ENCODE assay signal across 8 mouse cellular contexts in the genomic region with DNA sequence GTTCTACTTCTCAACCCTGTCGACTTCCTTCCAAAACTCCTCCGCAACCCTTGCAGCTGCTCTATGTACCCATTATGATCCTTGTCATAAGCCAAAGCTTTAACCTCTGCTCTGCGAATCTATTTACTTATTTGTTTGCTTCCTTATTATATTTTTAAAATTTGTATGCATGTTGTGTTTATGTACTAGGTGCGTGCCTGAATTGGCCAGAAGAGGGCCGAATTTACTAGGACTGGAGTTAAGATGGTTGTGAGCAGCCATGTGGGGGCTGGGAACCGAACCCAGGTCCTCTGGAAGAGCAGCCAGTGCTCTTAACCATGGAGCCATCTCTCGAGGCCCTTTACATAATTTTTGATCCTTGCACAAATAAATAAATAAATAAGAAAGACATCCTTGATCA. TPM values are rescaled to one million over a fixed set of nuclear protein-coding genes. Genes with fewer than 3 reads are reported as not detected.
A peak's percentile ranks its signal among the peaks of the same experiment; 100 is the strongest.
DNase-seq lines count a peak whose midpoint lies in the region; ATAC-seq and TF ChIP-seq lines count a peak whose summit lies in the region.

No protein-coding gene starts in this region.

- H3K27me3 ChIP-seq in lung, embryonic 14.5 days (ENCODE audit: insufficient read depth, low read length), result no peaks in the 10 kb centered on the region
- no peaks in the 10 kb centered on the region for H3K27me3 ChIP-seq in embryonic facial prominence, embryonic 12.5 days
- no peaks in the 10 kb centered on the region for H3K27me3 ChIP-seq in limb, embryonic 10.5 days (ENCODE audit: low read depth, poor library complexity, severe bottlenecking)
- H3K27me3 ChIP-seq in neural tube, embryonic 15.5 days (replicated peaks), result no peaks in the 10 kb centered on the region

- H3K4me3 ChIP-seq in lung, embryonic 14.5 days (ENCODE audit: low read depth, low read length), result peak overlapping the region; percentile 78
- peak overlapping the region; percentile 77 for H3K4me3 ChIP-seq in embryonic facial prominence, embryonic 12.5 days
- peak overlapping the region; percentile 83 for H3K4me3 ChIP-seq in limb, embryonic 10.5 days
- peak overlapping the region; percentile 83 for H3K4me3 ChIP-seq in neural tube, embryonic 15.5 days (replicated peaks)

- ATAC-seq in lung, embryonic 14.5 days (ENCODE audit: insufficient read depth), result no peak
- ATAC-seq in embryonic facial prominence, embryonic 12.5 days (ENCODE audit: insufficient number of reproducible peaks, insufficient read depth, low FRiP score, low TSS enrichment), result no peak
- ATAC-seq in neural tube, embryonic 15.5 days (ENCODE audit: low FRiP score), result no peak; the same call in 1 of the 2 replicates

- no peaks in the 10 kb centered on the region for H3K4me1 ChIP-seq in lung, embryonic 14.5 days (ENCODE audit: insufficient read depth)
- H3K4me1 ChIP-seq in embryonic facial prominence, embryonic 12.5 days, result 0 out of 2 replicates have a peak, but pooled peaks cover 6% of the 10 kb centered on the region
- H3K4me1 ChIP-seq in limb, embryonic 10.5 days, result 0 out of 2 replicates have a peak, but pooled peaks cover 5% of the 10 kb centered on the region
- peaks cover 7% of the 10 kb centered on the region; the same call in 1 of the 2 replicates for H3K4me1 ChIP-seq in neural tube, embryonic 15.5 days

- intact Hi-C loops in left cerebral cortex, postnatal 36 days (cut with DNase I), result no loop called here

- WGBS in lung, embryonic 14.5 days, result 36% methylated on average over 7 of the region's 7 CpGs
- 38% methylated on average over 7 of the region's 7 CpGs for WGBS in embryonic facial prominence, embryonic 12.5 days
- 46% methylated on average over 7 of the region's 7 CpGs for WGBS in limb, embryonic 10.5 days
- WGBS in neural tube, embryonic 15.5 days, result 44% methylated on average over 7 of the region's 7 CpGs

- H3K4me2 ChIP-seq in lung, embryonic 14.5 days, result peak overlapping the region; percentile 77
- peak overlapping the region; percentile 66 for H3K4me2 ChIP-seq in embryonic facial prominence, embryonic 12.5 days (replicated peaks)
- peak overlapping the region; percentile 75 for H3K4me2 ChIP-seq in neural tube, embryonic 15.5 days

- H3K36me3 ChIP-seq in lung, embryonic 14.5 days (ENCODE audit: insufficient read depth), result no peaks in the 10 kb centered on the region
- no peaks in the 10 kb centered on the region for H3K36me3 ChIP-seq in embryonic facial prominence, embryonic 12.5 days
- no peaks in the 10 kb centered on the region for H3K36me3 ChIP-seq in limb, embryonic 10.5 days
- H3K36me3 ChIP-seq in neural tube, embryonic 15.5 days, result no peaks in the 10 kb centered on the region

- H3K9me3 ChIP-seq in lung, embryonic 14.5 days (ENCODE audit: low read depth, low read length), result no peaks in the 10 kb centered on the region
- H3K9me3 ChIP-seq in embryonic facial prominence, embryonic 12.5 days, result no peaks in the 10 kb centered on the region
- H3K9me3 ChIP-seq in limb, embryonic 10.5 days (replicated peaks), result no peaks in the 10 kb centered on the region
- H3K9me3 ChIP-seq in neural tube, embryonic 15.5 days (replicated peaks), result no peaks in the 10 kb centered on the region

- peak overlapping the region; percentile 50; the same call in 1 of the 2 replicates for H3K27ac ChIP-seq in lung, embryonic 14.5 days (ENCODE audit: low read depth)
- H3K27ac ChIP-seq in embryonic facial prominence, embryonic 12.5 days, result no peak overlapping the region
- peak overlapping the region; percentile 83 for H3K27ac ChIP-seq in limb, embryonic 10.5 days
- peak overlapping the region; percentile 87 for H3K27ac ChIP-seq in neural tube, embryonic 15.5 days (replicated peaks)

- H3K9ac ChIP-seq in lung, embryonic 14.5 days, result peak overlapping the region; percentile 70
- peak overlapping the region; percentile 65 for H3K9ac ChIP-seq in embryonic facial prominence, embryonic 12.5 days
- peak overlapping the region; percentile 81 for H3K9ac ChIP-seq in neural tube, embryonic 15.5 days (replicated peaks)

- no peak for DNase-seq in lung, embryonic 14.5 days
- DNase-seq in lung, postnatal 14 days, result no peak
- DNase-seq in limb, embryonic 10.5 days (ENCODE audit: low spot score), result no peak
- DNase-seq in left cerebral cortex, postnatal 36 days (ENCODE audit: low spot score in 2 of 2), result no peak
- no peak for DNase-seq in urinary bladder, postnatal 25 days (ENCODE audit: low spot score)
- no peak for DNase-seq in layer of hippocampus, adult 18-20 months (ENCODE audit: low spot score in 2 of 2)

- peak; percentile 27; the same call in 1 of the 2 replicates for TF ChIP-seq CTCF in lung, embryonic 14.5 days (IDR thresholded peaks at IDR 0.05; ENCODE audit: low read depth)

RNA-seq across cellular contexts. Expression of a gene that starts 0.5 kb away (rescaled TPM):
- 13.1 and 13.8 TPM in 2 replicates for polyA plus RNA-seq in lung, embryonic 14.5 days (2014; fragmentation: Nextera tagmentation; extraction: Ambion mirVana)
- polyA plus RNA-seq in embryonic facial prominence, embryonic 12.5 days (2016; fragmentation: Nextera tagmentation; extraction: Ambion mirVana), result 20.9 and 22.0 TPM in 2 replicates
- polyA plus RNA-seq in limb, embryonic 10.5 days (2016; fragmentation: Nextera tagmentation; extraction: Ambion mirVana), result 9.3 and 11.5 TPM in 2 replicates
- polyA plus RNA-seq in neural tube, embryonic 15.5 days (2015; fragmentation: Nextera tagmentation; extraction: Ambion mirVana), result 18.9 and 24.5 TPM in 2 replicates
- 10 to 100 TPM; 24.0 to 35.6 TPM for total RNA-seq in left cerebral cortex, postnatal 36 days (2021)
- 10 to 100 TPM; 32.0 to 32.1 TPM for total RNA-seq in layer of hippocampus, adult 18-20 months (2021)

RNA-seq across cellular contexts. Expression of a gene that starts 2.4 kb away (rescaled TPM):
- polyA plus RNA-seq in lung, embryonic 14.5 days (2014; fragmentation: Nextera tagmentation; extraction: Ambion mirVana), result not detected in 2 replicates
- polyA plus RNA-seq in embryonic facial prominence, embryonic 12.5 days (2016; fragmentation: Nextera tagmentation; extraction: Ambion mirVana), result not detected in 2 replicates
- not detected in 2 replicates for polyA plus RNA-seq in limb, embryonic 10.5 days (2016; fragmentation: Nextera tagmentation; extraction: Ambion mirVana)
- 0.19 TPM in 1 of 2 replicates, not detected in the other for polyA plus RNA-seq in neural tube, embryonic 15.5 days (2015; fragmentation: Nextera tagmentation; extraction: Ambion mirVana)
- not detected for total RNA-seq in left cerebral cortex, postnatal 36 days (2021)
- total RNA-seq in layer of hippocampus, adult 18-20 months (2021), result not detected

RNA-seq across cellular contexts. Expression of a gene that starts 17.0 kb away (rescaled TPM):
- 0.18 and 0.67 TPM in 2 replicates for polyA plus RNA-seq in lung, embryonic 14.5 days (2014; fragmentation: Nextera tagmentation; extraction: Ambion mirVana)
- 0.37 and 0.90 TPM in 2 replicates for polyA plus RNA-seq in embryonic facial prominence, embryonic 12.5 days (2016; fragmentation: Nextera tagmentation; extraction: Ambion mirVana)
- 0.87 and 0.90 TPM in 2 replicates for polyA plus RNA-seq in limb, embryonic 10.5 days (2016; fragmentation: Nextera tagmentation; extraction: Ambion mirVana)
- not detected in 2 replicates for polyA plus RNA-seq in neural tube, embryonic 15.5 days (2015; fragmentation: Nextera tagmentation; extraction: Ambion mirVana)
- total RNA-seq in left cerebral cortex, postnatal 36 days (2021), result not detected
- not detected for total RNA-seq in layer of hippocampus, adult 18-20 months (2021)

RNA-seq across cellular contexts. Expression of a gene that starts 27.7 kb away (rescaled TPM):
- polyA plus RNA-seq in lung, embryonic 14.5 days (2014; fragmentation: Nextera tagmentation; extraction: Ambion mirVana), result 0.17 and 0.41 TPM in 2 replicates
- polyA plus RNA-seq in embryonic facial prominence, embryonic 12.5 days (2016; fragmentation: Nextera tagmentation; extraction: Ambion mirVana), result not detected in 2 replicates
- polyA plus RNA-seq in limb, embryonic 10.5 days (2016; fragmentation: Nextera tagmentation; extraction: Ambion mirVana), result not detected in 2 replicates
- 0.32 and 0.37 TPM in 2 replicates for polyA plus RNA-seq in neural tube, embryonic 15.5 days (2015; fragmentation: Nextera tagmentation; extraction: Ambion mirVana)
- under 1 TPM; 0.27 to 0.29 TPM for total RNA-seq in left cerebral cortex, postnatal 36 days (2021)
- not detected for total RNA-seq in layer of hippocampus, adult 18-20 months (2021)

RNA-seq across cellular contexts. Expression of a gene that starts 32.3 kb away (rescaled TPM):
- 33.4 and 36.2 TPM in 2 replicates for polyA plus RNA-seq in lung, embryonic 14.5 days (2014; fragmentation: Nextera tagmentation; extraction: Ambion mirVana)
- polyA plus RNA-seq in embryonic facial prominence, embryonic 12.5 days (2016; fragmentation: Nextera tagmentation; extraction: Ambion mirVana), result 36.2 and 38.3 TPM in 2 replicates
- 37.2 and 41.8 TPM in 2 replicates for polyA plus RNA-seq in limb, embryonic 10.5 days (2016; fragmentation: Nextera tagmentation; extraction: Ambion mirVana)
- 17.4 and 20.7 TPM in 2 replicates for polyA plus RNA-seq in neural tube, embryonic 15.5 days (2015; fragmentation: Nextera tagmentation; extraction: Ambion mirVana)
- 10 to 100 TPM; 11.3 to 17.2 TPM for total RNA-seq in left cerebral cortex, postnatal 36 days (2021)
- total RNA-seq in layer of hippocampus, adult 18-20 months (2021), result 10 to 100 TPM; 12.9 to 13.2 TPM
